In the genomic region with DNA sequence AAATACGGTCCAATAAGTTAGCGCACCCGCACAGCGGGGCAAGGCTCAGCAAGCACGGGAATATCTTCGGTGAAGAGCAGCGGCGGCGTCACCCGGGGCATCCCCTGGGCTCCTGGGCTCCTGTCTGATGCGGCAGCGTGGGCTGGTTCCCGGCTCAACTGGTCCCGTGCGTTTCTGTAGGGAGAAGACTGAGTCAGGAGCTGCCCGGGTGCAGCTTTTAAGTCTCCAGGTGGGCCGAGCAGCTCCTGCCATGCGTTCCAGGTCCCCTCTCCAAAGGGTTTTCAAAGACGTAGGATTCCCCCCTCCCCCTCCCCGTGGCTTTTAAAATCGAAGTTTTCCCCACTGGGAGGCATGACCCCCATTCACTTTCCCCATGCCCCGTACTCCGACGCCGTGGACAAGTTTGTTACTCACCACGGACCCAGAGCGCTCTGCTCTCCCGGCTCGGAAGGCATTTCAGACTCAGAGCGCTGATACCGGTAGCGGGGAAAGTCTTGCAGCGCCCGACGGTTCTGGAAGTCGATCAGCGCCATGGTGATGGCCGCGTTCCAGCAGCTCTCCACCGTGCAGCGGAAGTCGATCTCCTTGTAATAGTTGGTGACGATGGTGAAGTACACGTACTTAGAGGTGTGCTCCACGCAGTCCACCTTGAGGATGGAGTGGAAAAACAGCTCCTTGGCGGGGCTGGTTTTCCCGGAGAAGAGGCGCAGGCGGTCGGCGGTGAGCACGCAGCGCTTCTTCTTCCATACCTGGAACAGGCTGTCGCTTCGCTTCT, we compare ENCODE assay signal across 8 mouse cellular contexts. TPM values are rescaled to one million over a fixed set of nuclear protein-coding genes. Genes with fewer than 3 reads are reported as not detected.
A peak's percentile ranks its signal among the peaks of the same experiment; 100 is the strongest.
DNase-seq lines count a peak whose midpoint lies in the region; ATAC-seq lines count a peak whose summit lies in the region.

No protein-coding gene starts in this region.

- H3K4me3 ChIP-seq in forebrain, embryonic 12.5 days (replicated peaks), result peak overlapping the region; percentile 39
- H3K4me3 ChIP-seq in hindbrain, embryonic 15.5 days, result peak overlapping the region; percentile 41
- H3K4me3 ChIP-seq in limb, embryonic 15.5 days, result peak overlapping the region; percentile 49
- peak overlapping the region; percentile 36 for H3K4me3 ChIP-seq in midbrain, embryonic 15.5 days

- 2% methylated on average over 55 of the region's 55 CpGs for WGBS in forebrain, embryonic 12.5 days
- WGBS in hindbrain, embryonic 15.5 days, result 3% methylated on average over 55 of the region's 55 CpGs
- WGBS in limb, embryonic 15.5 days, result 1% methylated on average over 55 of the region's 55 CpGs
- WGBS in midbrain, embryonic 15.5 days, result 2% methylated on average over 55 of the region's 55 CpGs

- peaks cover 14% of the 10 kb centered on the region for H3K4me1 ChIP-seq in forebrain, embryonic 12.5 days
- peaks cover 16% of the 10 kb centered on the region for H3K4me1 ChIP-seq in hindbrain, embryonic 15.5 days (replicated peaks)
- H3K4me1 ChIP-seq in limb, embryonic 15.5 days, result peaks cover 23% of the 10 kb centered on the region
- H3K4me1 ChIP-seq in midbrain, embryonic 15.5 days, result peaks cover 16% of the 10 kb centered on the region

- no peak overlapping the region for H3K27ac ChIP-seq in forebrain, embryonic 12.5 days
- no peak overlapping the region for H3K27ac ChIP-seq in hindbrain, embryonic 15.5 days (replicated peaks)
- H3K27ac ChIP-seq in limb, embryonic 15.5 days, result no peak overlapping the region
- H3K27ac ChIP-seq in midbrain, embryonic 15.5 days, result no peak overlapping the region

- no peak for ATAC-seq in forebrain, embryonic 12.5 days (ENCODE audit: low FRiP score)
- peak; percentile 62; the same call in 1 of the 2 replicates for ATAC-seq in hindbrain, embryonic 15.5 days (ENCODE audit: low FRiP score, low read depth)
- no peak for ATAC-seq in limb, embryonic 15.5 days (ENCODE audit: insufficient number of reproducible peaks, low FRiP score, low TSS enrichment, low read depth)
- no peak; the same call in 1 of the 2 replicates for ATAC-seq in midbrain, embryonic 15.5 days (replicated peaks)

- H3K9me3 ChIP-seq in forebrain, embryonic 12.5 days, result no peaks in the 10 kb centered on the region
- H3K9me3 ChIP-seq in hindbrain, embryonic 15.5 days, result no peaks in the 10 kb centered on the region
- no peaks in the 10 kb centered on the region for H3K9me3 ChIP-seq in limb, embryonic 15.5 days
- H3K9me3 ChIP-seq in midbrain, embryonic 15.5 days, result no peaks in the 10 kb centered on the region

- H3K36me3 ChIP-seq in forebrain, embryonic 12.5 days (replicated peaks), result no peaks in the 10 kb centered on the region
- H3K36me3 ChIP-seq in hindbrain, embryonic 15.5 days, result no peaks in the 10 kb centered on the region
- no peaks in the 10 kb centered on the region for H3K36me3 ChIP-seq in limb, embryonic 15.5 days
- H3K36me3 ChIP-seq in midbrain, embryonic 15.5 days (replicated peaks), result no peaks in the 10 kb centered on the region

- DNase-seq in kidney, adult 18-20 months, result peak; percentile 75
- DNase-seq in kidney, adult 11 months, result no peak
- peak; percentile 49 for DNase-seq in T-cell, adult 2 months (ENCODE audit: low spot score)
- no peak for DNase-seq in spleen, postnatal 14 days (ENCODE audit: low spot score in 2 of 2)

- peak overlapping the region; percentile 61 for H3K4me2 ChIP-seq in forebrain, embryonic 12.5 days
- peak overlapping the region; percentile 71 for H3K4me2 ChIP-seq in hindbrain, embryonic 15.5 days
- H3K4me2 ChIP-seq in limb, embryonic 15.5 days, result peak overlapping the region; percentile 92
- peak overlapping the region; percentile 58 for H3K4me2 ChIP-seq in midbrain, embryonic 15.5 days

- peak overlapping the region; percentile 5; the same call in 1 of the 2 replicates for H3K9ac ChIP-seq in forebrain, embryonic 12.5 days
- 0 out of 2 replicates have a peak overlapping the region, but pooled peaks have one; percentile 11 for H3K9ac ChIP-seq in hindbrain, embryonic 15.5 days
- peak overlapping the region; percentile 40 for H3K9ac ChIP-seq in limb, embryonic 15.5 days
- H3K9ac ChIP-seq in midbrain, embryonic 15.5 days, result 0 out of 2 replicates have a peak overlapping the region, but pooled peaks have one; percentile 3

- H3K27me3 ChIP-seq in forebrain, embryonic 12.5 days, result peaks cover 73% of the 10 kb centered on the region
- peaks cover 53% of the 10 kb centered on the region for H3K27me3 ChIP-seq in hindbrain, embryonic 15.5 days
- peaks cover 44% of the 10 kb centered on the region for H3K27me3 ChIP-seq in limb, embryonic 15.5 days
- peaks cover 55% of the 10 kb centered on the region for H3K27me3 ChIP-seq in midbrain, embryonic 15.5 days (replicated peaks)

RNA-seq across cellular contexts. Expression of a gene that starts 1.1 kb away (rescaled TPM):
- 0.63 and 0.79 TPM in 2 replicates for polyA plus RNA-seq in forebrain, embryonic 12.5 days (2016; fragmentation: Nextera tagmentation; extraction: Ambion mirVana)
- polyA plus RNA-seq in hindbrain, embryonic 15.5 days (2015; fragmentation: Nextera tagmentation; extraction: Ambion mirVana), result 0.54 and 1.2 TPM in 2 replicates
- 7.1 and 10.5 TPM in 2 replicates for polyA plus RNA-seq in limb, embryonic 15.5 days (2015; fragmentation: Nextera tagmentation; extraction: Ambion mirVana)
- 0.51 and 0.66 TPM in 2 replicates for polyA plus RNA-seq in midbrain, embryonic 15.5 days (2015; fragmentation: Nextera tagmentation; extraction: Ambion mirVana)

RNA-seq across cellular contexts. Expression of a gene that starts 28.3 kb away (rescaled TPM):
- 0.26 and 0.27 TPM in 2 replicates for polyA plus RNA-seq in forebrain, embryonic 12.5 days (2016; fragmentation: Nextera tagmentation; extraction: Ambion mirVana)
- polyA plus RNA-seq in hindbrain, embryonic 15.5 days (2015; fragmentation: Nextera tagmentation; extraction: Ambion mirVana), result 0.75 and 1.7 TPM in 2 replicates
- polyA plus RNA-seq in limb, embryonic 15.5 days (2015; fragmentation: Nextera tagmentation; extraction: Ambion mirVana), result 2.7 and 3.3 TPM in 2 replicates
- polyA plus RNA-seq in midbrain, embryonic 15.5 days (2015; fragmentation: Nextera tagmentation; extraction: Ambion mirVana), result 0.97 and 1.0 TPM in 2 replicates

RNA-seq across cellular contexts. Expression of a gene that starts 41.0 kb away (rescaled TPM):
- polyA plus RNA-seq in forebrain, embryonic 12.5 days (2016; fragmentation: Nextera tagmentation; extraction: Ambion mirVana), result 326 and 351 TPM in 2 replicates
- 267 and 430 TPM in 2 replicates for polyA plus RNA-seq in hindbrain, embryonic 15.5 days (2015; fragmentation: Nextera tagmentation; extraction: Ambion mirVana)
- 1,248 and 1,513 TPM in 2 replicates for polyA plus RNA-seq in limb, embryonic 15.5 days (2015; fragmentation: Nextera tagmentation; extraction: Ambion mirVana)
- 288 and 345 TPM in 2 replicates for polyA plus RNA-seq in midbrain, embryonic 15.5 days (2015; fragmentation: Nextera tagmentation; extraction: Ambion mirVana)

RNA-seq across cellular contexts. Expression of a gene that starts 47.1 kb away (rescaled TPM):
- polyA plus RNA-seq in forebrain, embryonic 12.5 days (2016; fragmentation: Nextera tagmentation; extraction: Ambion mirVana), result 357 and 369 TPM in 2 replicates
- 317 and 322 TPM in 2 replicates for polyA plus RNA-seq in hindbrain, embryonic 15.5 days (2015; fragmentation: Nextera tagmentation; extraction: Ambion mirVana)
- polyA plus RNA-seq in limb, embryonic 15.5 days (2015; fragmentation: Nextera tagmentation; extraction: Ambion mirVana), result 211 and 215 TPM in 2 replicates
- polyA plus RNA-seq in midbrain, embryonic 15.5 days (2015; fragmentation: Nextera tagmentation; extraction: Ambion mirVana), result 344 and 348 TPM in 2 replicates

Comparison
In these comparisons a context has a peak if more than half of its experiments do, and no peak if none do; other contexts are left out.
1. DNase-seq: peak in kidney, adult 18-20 months (single experiment) and T-cell, adult 2 months (single experiment); none in kidney, adult 11 months (single experiment) and spleen, postnatal 14 days (0 of 2).
2. Peak in every context shown above with its lines, with median percentiles within 50 percentile points of each other: H3K4me2 ChIP-seq, H3K4me3 ChIP-seq and H3K9ac ChIP-seq.